ENCODE assay signal across 24 mouse cellular contexts in genomic region chr7:136477135-136477534, GRCm38 (mm10).
DNase-seq lines count a peak whose midpoint lies in the region; ATAC-seq and TF ChIP-seq lines count a peak whose summit lies in the region.
"Had no signal": no experiment of that assay in that cellular context is flagged by ENCODE, and none has a peak within 500 bp of the region (broad histone marks: within the 10 kb centered on the region; RNA-seq: fewer than 3 reads in every experiment).

No protein-coding gene starts in this region.

- ATAC-seq in midbrain, embryonic 11.5 days (ENCODE audit: low FRiP score) = no peak
- ATAC-seq in midbrain, postnatal 0 days (ENCODE audit: low FRiP score) = no peak
- ATAC-seq in forebrain, embryonic 16.5 days = no peak
- ATAC-seq: CD4-positive, CD25-positive, alpha-beta regulatory T cell, adult 4 months; forebrain, embryonic 14.5 days; hindbrain, embryonic 16.5 days had no signal

- H3K4me1 ChIP-seq in midbrain, embryonic 11.5 days (ENCODE audit: control insufficient read depth, insufficient read depth, low read length) = no peaks in the 10 kb centered on the region
- no peaks in the 10 kb centered on the region for H3K4me1 ChIP-seq in midbrain, postnatal 0 days (ENCODE audit: insufficient read depth, low read length)
- H3K4me1 ChIP-seq in forebrain, embryonic 16.5 days (replicated peaks; ENCODE audit: control insufficient read depth, insufficient read depth, low read length) = no peaks in the 10 kb centered on the region

- H3K9ac ChIP-seq in midbrain, embryonic 11.5 days (ENCODE audit: low read length) = no peak overlapping the region
- no peak overlapping the region for H3K9ac ChIP-seq in midbrain, postnatal 0 days (replicated peaks; ENCODE audit: low read length, poor library complexity, severe bottlenecking)
- H3K9ac ChIP-seq in forebrain, embryonic 16.5 days (replicated peaks; ENCODE audit: low read depth, low read length) = no peak overlapping the region
- H3K9ac ChIP-seq: embryonic facial prominence, embryonic 15.5 days; heart, embryonic 13.5 days; hindbrain, embryonic 12.5 days had no signal

- no peaks in the 10 kb centered on the region for H3K36me3 ChIP-seq in midbrain, embryonic 11.5 days (ENCODE audit: control insufficient read depth, insufficient read depth, low read length)
- H3K36me3 ChIP-seq in midbrain, postnatal 0 days (ENCODE audit: insufficient read depth, low read length) = no peaks in the 10 kb centered on the region
- H3K36me3 ChIP-seq in forebrain, embryonic 16.5 days (ENCODE audit: control insufficient read depth, insufficient read depth) = no peaks in the 10 kb centered on the region
- H3K36me3 ChIP-seq: embryonic facial prominence, embryonic 15.5 days; forebrain, embryonic 10.5 days; heart, embryonic 13.5 days; hindbrain, embryonic 12.5 days had no signal

- H3K4me3 ChIP-seq in midbrain, embryonic 11.5 days (ENCODE audit: low read depth, low read length) = no peak overlapping the region
- no peak overlapping the region for H3K4me3 ChIP-seq in midbrain, postnatal 0 days (ENCODE audit: low read depth, low read length)
- H3K4me3 ChIP-seq in forebrain, embryonic 16.5 days (replicated peaks; ENCODE audit: low read length) = no peak overlapping the region
- H3K4me3 ChIP-seq: embryonic facial prominence, embryonic 15.5 days; erythroblast, embryonic 14.5 days; forebrain, embryonic 10.5 days; heart, embryonic 13.5 days; hindbrain, embryonic 12.5 days had no signal

- TF ChIP-seq CTCF in midbrain, postnatal 0 days (IDR thresholded peaks at IDR 0.05) = no peak

- WGBS in midbrain, embryonic 11.5 days = 76% methylated on average over 4 of the region's 4 CpGs
- 77% methylated on average over 4 of the region's 4 CpGs for WGBS in midbrain, postnatal 0 days
- 80% methylated on average over 4 of the region's 4 CpGs for WGBS in forebrain, embryonic 16.5 days

- no peak overlapping the region for H3K27ac ChIP-seq in midbrain, embryonic 11.5 days (ENCODE audit: low read depth, low read length)
- H3K27ac ChIP-seq in midbrain, postnatal 0 days (ENCODE audit: low read depth, low read length) = no peak overlapping the region
- H3K27ac ChIP-seq in forebrain, embryonic 16.5 days (ENCODE audit: low read length) = no peak overlapping the region
- H3K27ac ChIP-seq: embryonic facial prominence, embryonic 15.5 days; forebrain, embryonic 10.5 days; heart, embryonic 13.5 days; hindbrain, embryonic 12.5 days had no signal

- H3K4me2 ChIP-seq in midbrain, embryonic 11.5 days = no peak overlapping the region
- H3K4me2 ChIP-seq in midbrain, postnatal 0 days (ENCODE audit: low read depth, low read length, poor library complexity, severe bottlenecking) = no peak overlapping the region
- no peak overlapping the region for H3K4me2 ChIP-seq in forebrain, embryonic 16.5 days (ENCODE audit: low read length)
- H3K4me2 ChIP-seq: embryonic facial prominence, embryonic 15.5 days; heart, embryonic 13.5 days; hindbrain, embryonic 12.5 days had no signal

- peaks cover 4% of the 10 kb centered on the region for H3K27me3 ChIP-seq in midbrain, embryonic 11.5 days (ENCODE audit: control insufficient read depth, insufficient read depth, low read length)
- H3K27me3 ChIP-seq in midbrain, postnatal 0 days (ENCODE audit: insufficient read depth, low read length) = no peaks in the 10 kb centered on the region; the same call in 1 of the 2 replicates
- peaks cover 22% of the 10 kb centered on the region for H3K27me3 ChIP-seq in forebrain, embryonic 16.5 days (replicated peaks; ENCODE audit: control insufficient read depth, insufficient read depth, low read length)
- H3K27me3 ChIP-seq: embryonic facial prominence, embryonic 15.5 days; hindbrain, embryonic 12.5 days had no signal

- DNase-seq in kidney, adult 11 months = peak; percentile 15
- no peak for DNase-seq in kidney, postnatal 10 days
- DNase-seq in midbrain, embryonic 11.5 days (ENCODE audit: low spot score, missing footprints) = peak; percentile 39
- no peak for DNase-seq in midbrain, postnatal 0 days (ENCODE audit: low spot score)
- DNase-seq in kidney, postnatal 14 days = peak; percentile 23
- DNase-seq in neural tube, embryonic 10.5 days (ENCODE audit: extremely low spot score, low spot score) = no peak
- DNase-seq: adrenal gland, adult 2 months; adrenal gland, postnatal 25 days; B cell, adult 2 months; cerebellum, adult 18-20 months; cerebellum, adult 9-11 months; embryo, embryonic 11 days; gastrocnemius, postnatal 36 days; heart, adult 11 months; heart, postnatal 4 days had no signal

- H3K9me3 ChIP-seq in midbrain, embryonic 11.5 days (ENCODE audit: control insufficient read depth, low read length) = no peaks in the 10 kb centered on the region
- no peaks in the 10 kb centered on the region for H3K9me3 ChIP-seq in midbrain, postnatal 0 days (ENCODE audit: low read length)
- H3K9me3 ChIP-seq in forebrain, embryonic 16.5 days (ENCODE audit: control insufficient read depth, low read length) = no peaks in the 10 kb centered on the region
- H3K9me3 ChIP-seq: embryonic facial prominence, embryonic 15.5 days; forebrain, embryonic 10.5 days; heart, embryonic 13.5 days; hindbrain, embryonic 12.5 days had no signal

Comparison
In these comparisons a context has a peak if more than half of its experiments do, and no peak if none do; other contexts are left out.
1. DNase-seq: peak in kidney, adult 11 months (single experiment), midbrain, embryonic 11.5 days (single experiment) and kidney, postnatal 14 days (single experiment); none in kidney, postnatal 10 days (single experiment), midbrain, postnatal 0 days (single experiment) and neural tube, embryonic 10.5 days (single experiment).